Mouse (Mus musculus) bone marrow macrophage, adult 2 months (primary cell): ENCODE data around the gene Trappc3l.

ENCODE experiments used
- CTCF ChIP-seq: IDR thresholded peaks from 2 replicates; pipeline ENCODE4 v1.5.1; 2012; ENCODE audit warnings: low read depth, mild to moderate bottlenecking, low read length, moderate library complexity
- POLR2A ChIP-seq: IDR thresholded peaks from 2 replicates; pipeline ENCODE4 v1.6.1; 2012; ENCODE audit warnings: mild to moderate bottlenecking, low read depth, low read length, borderline replicate concordance

- no peak for TF ChIP-seq POLR2A
- TF ChIP-seq CTCF = no peak
Observed at GRCm38 (mm10) chr10:34138027-34138426, 100.6 kb downstream of the Trappc3l start.
